Mouse (Mus musculus) myocyte (in vitro differentiated cells): ENCODE data around the gene Plau. TPM values are rescaled to one million over a fixed set of nuclear protein-coding genes. Genes with fewer than 3 reads are reported as not detected.

Experiments used
- H3K27me3 ChIP-seq: one replicate; pipeline ENCODE4 v1.6.1; 2011; ENCODE audit not compliant: control insufficient read depth, insufficient read depth, insufficient read length
- H3K36me3 ChIP-seq: one replicate; pipeline ENCODE4 v1.6.1; 2011; ENCODE audit not compliant: control insufficient read depth, insufficient read depth
- H3K4me2 ChIP-seq: one replicate; pipeline ENCODE4 v1.6.1; 2011; ENCODE audit warnings: low read depth, control low read depth
- H3K4me3 ChIP-seq: one replicate; pipeline ENCODE4 v1.5.1; 2011; ENCODE audit warnings: mild to moderate bottlenecking, control low read depth, moderate library complexity
- H3K79me2 ChIP-seq: one replicate; pipeline ENCODE4 v1.6.1; 2011; ENCODE audit not compliant: control insufficient read depth, insufficient read depth
- H3ac ChIP-seq: one replicate; pipeline ENCODE4 v1.6.1; 2011; ENCODE audit not compliant: control insufficient read depth, insufficient read length
- CEBPB ChIP-seq: IDR thresholded peaks from 2 replicates; pipeline ENCODE4 v1.6.1; 2011; ENCODE audit warnings: mild to moderate bottlenecking, moderate library complexity; ENCODE audit not compliant: poor library complexity, insufficient read depth, severe bottlenecking
- E2F4 ChIP-seq: IDR thresholded peaks from one replicate; pipeline ENCODE4 v1.6.1; 2011; ENCODE audit warnings: mild to moderate bottlenecking, control low read depth, moderate library complexity; ENCODE audit not compliant: insufficient read depth
- MAX ChIP-seq: IDR thresholded peaks from one replicate; pipeline ENCODE4 v1.6.1; 2011; ENCODE audit warnings: low read depth, mild to moderate bottlenecking, control low read depth
- MYOD1 ChIP-seq, 3 experiments: IDR thresholded peaks; one replicate each; pipeline ENCODE4 v1.6.1; 2011; ENCODE audit warnings: control low read depth in 2 of 3, low read depth in 2 of 3, mild to moderate bottlenecking in 2 of 3, moderate library complexity in 1 of 3; ENCODE audit not compliant: insufficient read length in 2 of 3, control insufficient read depth in 1 of 3
- MYOG ChIP-seq, 3 experiments: IDR thresholded peaks; one replicate each; pipeline ENCODE4 v1.6.1; 2011; ENCODE audit warnings: control low read depth in 2 of 3, low read depth in 2 of 3, mild to moderate bottlenecking in 2 of 3; ENCODE audit not compliant: insufficient read length in 2 of 3, control insufficient read depth in 1 of 3, insufficient read depth in 1 of 3
- POLR2A ChIP-seq: IDR thresholded peaks from one replicate; pipeline ENCODE4 v1.6.1; 2011; ENCODE audit warnings: low read depth, mild to moderate bottlenecking, control low read depth, moderate library complexity; ENCODE audit not compliant: insufficient read length
- POLR2AphosphoS2 ChIP-seq: IDR thresholded peaks from one replicate; pipeline ENCODE4 v1.6.1; 2011; ENCODE audit warnings: low read depth, control low read depth; ENCODE audit not compliant: insufficient read length
- REST ChIP-seq: IDR thresholded peaks from one replicate; pipeline ENCODE4 v1.6.1; 2011; ENCODE audit warnings: mild to moderate bottlenecking, control low read depth, moderate library complexity; ENCODE audit not compliant: insufficient read depth, insufficient read length
- SRF ChIP-seq: IDR thresholded peaks from one replicate; pipeline ENCODE4 v1.6.1; 2011; ENCODE audit warnings: low read depth; ENCODE audit not compliant: control insufficient read depth, insufficient read length
- TCF12 ChIP-seq: IDR thresholded peaks from one replicate; pipeline ENCODE4 v1.6.1; 2011; ENCODE audit warnings: mild to moderate bottlenecking, control low read depth; ENCODE audit not compliant: poor library complexity, insufficient read depth, severe bottlenecking
- TCF3 ChIP-seq: IDR thresholded peaks from one replicate; pipeline ENCODE4 v1.6.1; 2011; ENCODE audit warnings: low read depth, control low read depth; ENCODE audit not compliant: insufficient read length
- USF1 ChIP-seq: IDR thresholded peaks from one replicate; pipeline ENCODE4 v1.6.1; 2011; ENCODE audit warnings: low read depth, mild to moderate bottlenecking, control low read depth, moderate library complexity
- polyA plus RNA-seq: library from polyadenylated mRNA; unstranded; fragments of >200 nt; fragmentation: generic; extraction: Trizol; gene quantifications from one replicate; pipeline ENCODE4 v1.2.1, GENCODE M21; 2012; ENCODE audit warnings: missing spikeins

Plau gene
- polyA plus RNA-seq, 1 experiment: 40.1 TPM

DNA sequence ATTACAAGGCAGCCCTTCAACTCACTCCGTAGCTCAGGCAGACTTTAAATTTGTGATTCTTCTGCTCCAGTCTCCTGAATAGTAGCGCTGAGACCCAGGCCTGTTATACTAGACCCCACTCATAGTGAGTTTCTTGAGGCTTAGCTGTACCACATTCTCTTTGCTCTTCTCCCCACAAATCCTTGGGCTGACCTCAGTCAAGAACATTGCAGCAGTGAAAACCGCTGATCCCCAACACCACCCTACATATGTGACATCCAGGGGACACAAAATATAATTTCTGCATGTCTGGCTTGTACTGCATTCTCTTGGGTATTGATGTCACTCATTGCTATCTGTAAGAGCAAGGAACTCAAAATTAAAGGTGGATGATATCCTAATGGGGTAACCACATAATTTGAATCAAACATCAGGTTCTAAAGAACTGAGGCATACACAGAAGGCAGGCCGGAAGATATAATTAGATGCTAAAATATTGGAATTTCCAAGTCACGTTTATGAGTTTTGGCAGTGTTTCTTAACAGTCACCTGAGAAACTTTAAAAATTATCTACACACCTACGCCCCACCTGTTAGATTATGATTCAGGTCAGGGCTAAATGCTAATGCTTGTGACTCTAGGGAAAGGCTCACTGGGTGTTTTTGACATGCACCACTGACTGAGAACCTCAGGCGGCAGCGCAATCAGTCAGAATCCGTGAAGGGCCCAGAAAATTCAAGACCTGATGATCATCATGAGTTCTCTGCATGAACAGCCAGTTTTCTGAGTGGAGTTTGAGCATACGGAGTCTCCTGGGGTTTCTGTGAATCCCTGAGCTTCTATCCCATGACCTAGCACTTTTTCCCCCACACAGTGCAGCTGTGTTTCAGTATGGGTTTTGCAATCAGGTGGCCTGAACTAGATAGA lies 8.5 kb downstream of the Plau start:
- peaks cover 3% of the 10 kb centered on the region for H3K79me2 ChIP-seq
- no peak for TF ChIP-seq POLR2AphosphoS2
- 0 out of 2 replicates have a peak, but pooled peaks have one; percentile 57 for TF ChIP-seq CEBPB
- no peak for TF ChIP-seq USF1
- no peak overlapping the region for H3ac ChIP-seq
- no peak overlapping the region for H3K4me2 ChIP-seq
- peaks cover 28% of the 10 kb centered on the region for H3K36me3 ChIP-seq
- no peak overlapping the region for H3K4me3 ChIP-seq
- no peaks in the 10 kb centered on the region for H3K27me3 ChIP-seq

DNA sequence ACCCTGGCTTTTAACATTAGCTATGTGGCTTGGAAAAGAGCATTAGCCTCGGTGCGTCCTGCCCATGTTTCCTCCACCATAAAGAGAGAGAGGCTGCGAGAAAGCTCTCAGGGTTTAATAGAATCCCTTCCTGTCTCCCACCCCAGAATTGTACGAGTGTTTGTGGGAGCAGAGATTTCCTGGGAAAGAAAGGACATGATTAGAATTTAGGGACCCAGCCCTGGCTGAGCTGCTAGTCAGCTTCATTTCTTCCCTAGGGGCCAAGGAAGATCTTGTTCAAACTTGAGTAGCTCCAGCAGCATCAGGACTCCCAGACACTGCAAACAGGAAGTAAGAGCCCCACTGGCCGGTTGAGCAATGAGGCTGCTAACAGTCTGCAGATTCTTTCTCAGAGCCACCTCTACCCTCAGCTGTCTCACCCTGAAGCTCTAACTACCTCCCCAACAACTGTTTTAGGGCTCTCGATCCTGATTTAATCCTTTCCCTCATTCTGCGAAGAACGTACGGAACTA lies 9.2 kb downstream of the Plau start:
- H3K36me3 ChIP-seq: peaks cover 24% of the 10 kb centered on the region
- H3K79me2 ChIP-seq: no peaks in the 10 kb centered on the region
- H3K27me3 ChIP-seq: no peaks in the 10 kb centered on the region
- no peak overlapping the region for H3K4me2 ChIP-seq
- H3K4me3 ChIP-seq: no peak overlapping the region
- no peak for TF ChIP-seq TCF3
- TF ChIP-seq MYOG (IDR thresholded peaks at IDR 0.05; ENCODE audit: control insufficient read depth in 1 of 3, insufficient read depth in 1 of 3, insufficient read length in 2 of 3, low read depth in 2 of 3): no peak
- no peak for TF ChIP-seq E2F4
- no peak for TF ChIP-seq SRF
- no peak for TF ChIP-seq POLR2AphosphoS2
- no peak overlapping the region for H3ac ChIP-seq

DNA sequence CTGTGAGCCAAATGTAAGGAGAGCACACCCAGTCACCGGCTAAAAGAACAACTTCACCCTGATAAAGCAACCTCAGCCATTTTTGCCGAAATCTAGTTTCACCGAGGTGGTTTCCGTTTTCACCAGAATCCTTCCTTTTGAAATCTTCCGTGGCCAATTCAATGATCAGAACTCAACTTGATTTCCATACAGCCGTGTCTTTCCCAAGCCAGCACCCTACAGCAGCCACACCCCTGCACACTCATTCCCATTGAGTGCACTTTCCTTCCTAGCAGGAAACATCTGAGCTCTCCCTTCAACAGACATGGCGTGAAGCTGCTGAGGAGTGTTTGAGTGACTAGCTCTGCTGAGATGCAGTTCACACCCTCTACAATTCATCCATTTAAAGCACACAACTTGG lies 9.8 kb downstream of the Plau start:
- no peak for TF ChIP-seq REST
- no peak for TF ChIP-seq POLR2AphosphoS2
- no peak for TF ChIP-seq SRF
- no peak for TF ChIP-seq TCF12
- no peak for TF ChIP-seq TCF3
- no peak for TF ChIP-seq MYOG (IDR thresholded peaks at IDR 0.05; ENCODE audit: control insufficient read depth in 1 of 3, insufficient read depth in 1 of 3, insufficient read length in 2 of 3, low read depth in 2 of 3)
- no peak for TF ChIP-seq E2F4
- TF ChIP-seq USF1: no peak
- H3K27me3 ChIP-seq: no peaks in the 10 kb centered on the region
- H3K4me3 ChIP-seq: no peak overlapping the region
- no peak overlapping the region for H3ac ChIP-seq
- no peak overlapping the region for H3K4me2 ChIP-seq
- H3K79me2 ChIP-seq: no peaks in the 10 kb centered on the region
- peaks cover 18% of the 10 kb centered on the region for H3K36me3 ChIP-seq

DNA sequence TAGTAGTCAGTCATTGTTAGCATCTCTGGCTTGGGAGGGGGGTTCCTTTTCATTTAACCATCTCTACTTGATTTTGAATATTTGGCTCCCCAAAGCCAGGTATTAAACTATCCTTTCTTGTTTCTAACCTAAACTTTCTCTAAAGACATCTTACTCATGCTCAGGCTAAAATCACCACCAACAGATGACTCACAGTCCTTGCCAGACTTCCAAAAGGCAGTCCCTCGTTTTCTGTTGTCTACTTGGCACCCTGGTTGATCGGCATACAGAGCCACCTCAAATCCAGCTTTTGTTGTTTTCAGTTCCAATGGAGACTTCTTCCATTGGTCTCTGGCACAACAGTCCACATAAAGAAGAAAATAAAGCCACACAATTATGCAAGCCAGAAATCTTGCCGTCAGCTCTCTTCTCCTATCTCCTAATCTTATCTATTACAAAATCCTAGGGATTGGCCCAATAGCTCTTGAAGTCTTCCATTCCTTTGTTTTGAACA lies 11.2 kb downstream of the Plau start:
- Histone ChIP-seq H3K4me3 (no peak overlapping the region), H3K36me3 (peaks cover 5% of the 10 kb centered on the region), H3K79me2 (no peaks in the 10 kb centered on the region), H3K27me3 (no peaks in the 10 kb centered on the region), H3K4me2 (no peak overlapping the region), H3ac (no peak overlapping the region)
- TF ChIP-seq MAX (no peak), POLR2AphosphoS2 (no peak), CEBPB (no peak), REST (no peak), POLR2A (no peak), E2F4 (no peak), MYOD1 (IDR thresholded peaks at IDR 0.05; ENCODE audit: control insufficient read depth in 1 of 3, insufficient read length in 2 of 3, low read depth in 2 of 3) (no peak), TCF12 (no peak), SRF (no peak), USF1 (no peak)

DNA sequence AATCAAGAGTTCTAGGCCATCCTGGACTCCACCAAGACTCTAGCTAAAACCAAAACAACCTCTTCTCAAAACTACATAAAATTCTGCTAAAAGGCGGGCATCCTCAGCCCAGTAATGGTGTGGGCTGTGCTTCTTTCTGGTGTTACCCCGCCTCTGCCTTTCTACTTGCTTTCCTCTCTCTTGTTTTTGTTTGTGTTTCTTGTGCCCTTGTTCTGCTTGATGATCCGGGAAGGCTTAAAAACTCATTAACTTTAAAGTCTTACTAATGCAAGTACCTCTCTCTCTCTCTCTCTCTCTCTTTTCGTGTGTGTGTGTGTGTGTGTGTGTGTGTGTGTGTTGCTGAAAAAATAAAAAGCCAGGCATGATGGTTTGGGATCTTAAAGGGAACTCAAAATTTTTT lies 13.3 kb downstream of the Plau start:
- no peaks in the 10 kb centered on the region for H3K27me3 ChIP-seq
- H3K4me2 ChIP-seq: no peak overlapping the region
- TF ChIP-seq MYOD1 (IDR thresholded peaks at IDR 0.05; ENCODE audit: control insufficient read depth in 1 of 3, insufficient read length in 2 of 3, low read depth in 2 of 3): no peak
- no peak for TF ChIP-seq TCF12
- TF ChIP-seq POLR2A: no peak
- TF ChIP-seq REST: no peak
- no peak for TF ChIP-seq MAX
- no peak for TF ChIP-seq MYOG (IDR thresholded peaks at IDR 0.05; ENCODE audit: control insufficient read depth in 1 of 3, insufficient read depth in 1 of 3, insufficient read length in 2 of 3, low read depth in 2 of 3)
- no peak for TF ChIP-seq E2F4
- TF ChIP-seq POLR2AphosphoS2: no peak
- no peak for TF ChIP-seq TCF3
- no peak for TF ChIP-seq SRF
- TF ChIP-seq CEBPB: no peak
- no peak for TF ChIP-seq USF1
- H3ac ChIP-seq: no peak overlapping the region
- H3K4me3 ChIP-seq: no peak overlapping the region
- no peaks in the 10 kb centered on the region for H3K36me3 ChIP-seq
- H3K79me2 ChIP-seq: no peaks in the 10 kb centered on the region
